Mouse (Mus musculus) embryonic facial prominence, embryonic 14.5 days (tissue): ENCODE results near the gene Atp13a3. TPM values are rescaled to one million over a fixed set of nuclear protein-coding genes. Genes with fewer than 3 reads are reported as not detected.
A peak's percentile ranks its signal among the peaks of the same experiment; 100 is the strongest.

Source experiments
- ATAC-seq: fragments of 200-750 bp; cut with Nextera tagmentation; 2 replicates; pipeline ENCODE4 v1.8.0; 2017; ENCODE audit warnings: low read depth, moderate number of reproducible peaks, moderate TSS enrichment
- DNase-seq: peaks from one replicate; pipeline ENCODE4 v3.0.0-alpha.2; 2015; ENCODE audit warnings: low spot score
- H3K27ac ChIP-seq: fragments of 300-500 bp; sonication (generic); replicated peaks from 2 replicates; pipeline ENCODE4 v1.5.1; 2014; ENCODE audit warnings: low read depth, mild to moderate bottlenecking, low read length, moderate library complexity
- H3K27me3 ChIP-seq: fragments of 300-500 bp; sonication (generic); replicated peaks from 2 replicates; pipeline ENCODE4 v1.6.1; 2014; ENCODE audit warnings: low read length; ENCODE audit not compliant: control insufficient read depth, insufficient read depth
- H3K36me3 ChIP-seq: fragments of 300-500 bp; sonication (generic); 2 replicates; pipeline ENCODE4 v1.6.1; 2014; ENCODE audit warnings: low read length, mixed read lengths; ENCODE audit not compliant: control insufficient read depth, insufficient read depth
- H3K4me1 ChIP-seq: fragments of 300-500 bp; sonication (generic); 2 replicates; pipeline ENCODE4 v1.6.1; 2014; ENCODE audit warnings: antibody characterized with exemption, low read length; ENCODE audit not compliant: control insufficient read depth, insufficient read depth
- H3K4me2 ChIP-seq: fragments of 300-500 bp; sonication (generic); 2 replicates; pipeline ENCODE4 v1.6.1; 2014; ENCODE audit warnings: low read depth, mild to moderate bottlenecking, low read length, moderate library complexity, mixed read lengths
- H3K4me3 ChIP-seq: fragments of 300-500 bp; sonication (generic); 2 replicates; pipeline ENCODE4 v1.5.1; 2014; ENCODE audit warnings: low read depth, mild to moderate bottlenecking, low read length
- H3K9ac ChIP-seq: fragments of 300-500 bp; sonication (generic); 2 replicates; pipeline ENCODE4 v1.6.1; 2014; ENCODE audit warnings: low read depth, mild to moderate bottlenecking, low read length, moderate library complexity, mixed read lengths
- H3K9me3 ChIP-seq: fragments of 300-500 bp; sonication (generic); 2 replicates; pipeline ENCODE4 v1.6.1; 2016; ENCODE audit warnings: low read length; ENCODE audit not compliant: control insufficient read depth
- WGBS: fragments of 180-500 bp; shearing (Covaris S2); extraction: QIAGEN DNeasy Blood & Tissue Kit; methylation state at CpG from one replicate; pipeline ENCODE4 v1.1.7; 2014; 5-methylcytosine and 5-hydroxymethylcytosine counted together
- polyA plus RNA-seq: library from polyadenylated mRNA; unstranded; fragments of >200 nt; fragmentation: Nextera tagmentation; extraction: Ambion mirVana; gene quantifications from 2 replicates; pipeline ENCODE4 v1.2.1, GENCODE M21; 2014

Gene Atp13a3
- polyA plus RNA-seq, 1 experiment from 2014 or later: 20.0 TPM

DNA sequence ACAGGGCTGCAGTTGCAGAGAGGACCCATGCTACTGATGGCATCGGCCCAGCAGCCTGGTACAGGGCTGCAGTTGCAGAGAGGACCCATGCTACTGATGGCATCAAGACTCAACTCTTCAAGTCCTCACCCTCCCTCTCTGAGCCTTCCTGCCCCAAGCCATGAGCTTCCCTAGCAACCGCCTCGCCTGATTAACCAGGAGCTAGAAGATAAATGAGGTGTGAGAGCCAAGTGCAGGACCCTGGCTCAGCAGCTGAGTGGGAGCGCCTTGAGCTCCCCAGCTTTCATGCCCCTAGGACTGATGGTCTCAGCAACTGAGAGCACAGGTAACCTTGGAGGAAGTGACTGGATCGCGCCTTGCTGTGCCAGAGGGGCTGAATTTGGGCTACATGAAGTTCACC lies 115.3 kb downstream of the Atp13a3 start:
- Histone ChIP-seq H3K9ac (no peak overlapping the region), H3K36me3 (no peaks in the 10 kb centered on the region), H3K27me3 (no peaks in the 10 kb centered on the region), H3K4me3 (no peak overlapping the region), H3K4me2 (no peak overlapping the region), H3K9me3 (no peaks in the 10 kb centered on the region), H3K4me1 (no peaks in the 10 kb centered on the region), H3K27ac (no peak overlapping the region)
- WGBS: 77% methylated on average over 6 of the region's 6 CpGs
- DNase-seq (no peak), ATAC-seq (no peak)

DNA sequence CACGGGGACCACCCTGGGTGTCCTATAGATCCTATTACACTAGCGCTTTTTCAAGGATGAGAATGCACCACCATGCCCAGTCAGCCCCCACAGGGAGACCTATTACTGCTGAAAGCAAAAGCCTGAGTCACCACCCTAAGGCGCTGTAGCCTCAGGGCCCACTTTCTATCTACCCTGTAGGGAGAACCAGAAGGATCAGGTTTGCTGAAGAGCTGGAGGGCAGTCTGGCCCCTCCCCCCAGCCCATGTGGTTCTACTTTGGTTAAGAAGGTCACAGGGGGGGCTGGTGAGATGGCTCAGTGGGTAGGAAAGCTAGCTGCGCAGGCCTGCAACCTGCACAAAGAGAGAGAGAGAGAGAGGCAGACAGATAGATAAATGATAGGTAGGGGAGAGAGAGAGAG lies 120.1 kb downstream of the Atp13a3 start:
- Histone ChIP-seq H3K27me3 (peaks cover 23% of the 10 kb centered on the region), H3K36me3 (no peaks in the 10 kb centered on the region), H3K9ac (no peak overlapping the region), H3K4me3 (no peak overlapping the region), H3K9me3 (no peaks in the 10 kb centered on the region), H3K27ac (no peak overlapping the region), H3K4me2 (no peak overlapping the region), H3K4me1 (peaks cover 26% of the 10 kb centered on the region)
- ATAC-seq (no peak), DNase-seq (no peak)
- 35% methylated on average over 4 of the region's 4 CpGs for WGBS

DNA sequence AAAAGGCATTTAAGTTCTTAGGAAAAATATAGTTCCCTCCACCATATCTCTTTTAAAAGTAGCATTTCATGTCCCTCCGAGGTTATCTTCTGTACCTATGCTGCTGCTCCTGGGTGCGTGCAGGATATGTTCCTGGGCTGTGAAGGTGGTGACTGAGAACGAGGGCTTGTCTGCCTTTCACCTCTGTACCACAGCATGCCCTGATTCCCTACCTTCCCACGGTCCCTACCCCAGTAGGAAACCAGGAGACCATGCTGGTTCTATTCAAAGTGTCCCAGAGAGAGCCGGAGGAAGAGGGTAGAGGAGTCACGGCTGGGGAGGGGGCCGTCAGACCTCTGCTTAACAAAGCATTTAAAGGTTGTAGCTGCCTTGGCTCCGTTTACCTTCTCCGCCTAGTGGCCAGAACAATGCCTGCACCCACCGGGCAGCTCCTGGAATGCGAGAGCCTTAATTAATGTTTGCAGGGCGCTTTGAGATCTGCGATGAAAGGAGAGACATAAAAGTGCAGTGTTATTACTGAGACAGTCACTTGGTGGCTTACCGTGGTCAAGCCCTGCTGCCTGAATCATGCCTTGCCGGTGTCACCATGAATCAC lies 121.9 kb downstream of the Atp13a3 start:
- H3K36me3 ChIP-seq: no peaks in the 10 kb centered on the region
- DNase-seq (peak; percentile 48), ATAC-seq (peak; percentile 31; the same call in 1 of the 2 replicates)
- peak overlapping the region; percentile 14; the same call in 1 of the 2 replicates for H3K9ac ChIP-seq
- H3K27me3 ChIP-seq: peaks cover 23% of the 10 kb centered on the region
- H3K27ac ChIP-seq: no peak overlapping the region
- H3K9me3 ChIP-seq: no peaks in the 10 kb centered on the region
- H3K4me2 ChIP-seq: peak overlapping the region; percentile 44
- 2% methylated on average over 15 of the region's 15 CpGs for WGBS
- peaks cover 32% of the 10 kb centered on the region for H3K4me1 ChIP-seq
- H3K4me3 ChIP-seq: peak overlapping the region; percentile 16; the same call in 1 of the 2 replicates

DNA sequence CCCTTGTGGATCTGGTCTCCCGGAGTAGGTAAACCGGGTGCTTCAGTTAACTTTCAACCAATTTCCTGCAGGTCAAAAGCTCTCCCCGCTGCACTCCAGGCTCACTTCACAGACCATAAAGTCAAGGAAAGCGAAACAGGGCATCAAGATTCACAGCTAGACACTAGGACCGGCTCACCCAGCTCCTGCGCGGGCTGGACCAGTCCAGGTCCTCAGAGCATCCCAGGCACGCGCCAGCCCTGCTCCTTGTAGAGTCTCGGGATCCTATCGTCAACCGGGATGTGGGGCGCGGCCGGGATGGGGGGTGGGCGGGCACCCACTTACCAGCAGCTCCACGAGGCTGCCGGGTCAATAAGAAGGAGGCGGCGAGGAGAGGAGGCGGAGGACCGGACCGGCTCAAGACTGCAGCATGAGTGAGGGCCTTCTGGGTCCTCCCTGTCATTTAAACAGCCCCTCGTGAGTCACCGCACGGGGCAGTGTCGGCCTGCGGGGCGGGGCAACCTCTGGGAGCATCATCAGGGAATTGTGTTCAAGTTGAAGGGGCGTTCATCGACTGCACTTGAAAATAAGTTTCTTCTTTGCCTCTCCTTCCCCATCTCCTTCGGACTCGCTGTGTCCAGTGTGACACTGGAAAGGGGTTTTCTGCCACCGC lies 122.8 kb downstream of the Atp13a3 start, which contains the start of gene Lrrc15:
Lrrc15 (minus strand) TSS at position 413 of the 652 bp plus-strand sequence.
- Histone ChIP-seq H3K4me3 (peak within 1 kb of the TSS; percentile 30), H3K4me2 (peak within 1 kb of the TSS; percentile 56), H3K36me3 (no peaks in the 10 kb centered on the region), H3K9me3 (no peaks in the 10 kb centered on the region), H3K4me1 (peaks cover 37% of the 10 kb centered on the region), H3K27me3 (peaks cover 23% of the 10 kb centered on the region), H3K27ac (no peak within 1 kb of the TSS), H3K9ac (peak within 1 kb of the TSS; percentile 14; the same call in 1 of the 2 replicates)
- WGBS: 10% methylated on average over 31 of the region's 34 CpGs
- ATAC-seq (no peak), DNase-seq (no peak)

DNA sequence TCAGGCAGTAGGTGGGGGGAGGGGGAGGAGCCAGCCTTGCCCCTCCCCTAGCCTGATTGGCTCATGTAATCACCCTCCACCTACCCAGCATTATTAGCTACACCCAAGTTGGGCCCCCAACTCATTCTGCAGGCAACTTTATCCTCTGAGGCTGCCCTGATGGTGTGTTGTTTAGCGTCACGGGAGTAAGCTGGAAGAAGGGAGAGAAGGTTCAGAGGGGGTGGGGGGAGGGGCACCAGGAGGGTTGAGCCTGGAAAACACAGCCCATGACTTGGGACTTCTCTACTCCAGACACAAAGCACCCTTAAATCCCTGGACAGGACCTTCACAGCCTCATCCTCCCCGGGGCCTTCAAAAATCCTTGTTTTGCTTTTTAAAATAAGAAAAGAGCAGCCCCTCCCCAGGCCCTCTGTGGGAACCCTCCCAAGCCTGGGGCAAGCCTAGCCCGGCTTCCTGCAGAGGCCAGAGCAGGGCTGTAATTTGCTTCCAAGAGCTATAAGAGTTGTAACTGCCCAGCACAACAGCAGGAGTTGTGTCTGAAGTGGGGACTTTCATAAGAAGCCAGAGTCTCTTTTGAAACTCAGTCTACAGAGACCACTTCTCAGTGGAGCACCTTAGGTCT lies 125.0 kb downstream of the Atp13a3 start:
- 4% methylated on average over 4 of the region's 4 CpGs for whole genome bisulfite sequencing
- Histone ChIP-seq H3K4me3 (no peak overlapping the region), H3K4me1 (peaks cover 37% of the 10 kb centered on the region), H3K27ac (peak overlapping the region; percentile 44), H3K9ac (no peak overlapping the region), H3K9me3 (no peaks in the 10 kb centered on the region), H3K27me3 (peaks cover 23% of the 10 kb centered on the region), H3K36me3 (no peaks in the 10 kb centered on the region), H3K4me2 (0 out of 2 replicates have a peak overlapping the region, but pooled peaks have one; percentile 26)
- ATAC-seq: no peak
- DNase-seq: peak; percentile 43

DNA sequence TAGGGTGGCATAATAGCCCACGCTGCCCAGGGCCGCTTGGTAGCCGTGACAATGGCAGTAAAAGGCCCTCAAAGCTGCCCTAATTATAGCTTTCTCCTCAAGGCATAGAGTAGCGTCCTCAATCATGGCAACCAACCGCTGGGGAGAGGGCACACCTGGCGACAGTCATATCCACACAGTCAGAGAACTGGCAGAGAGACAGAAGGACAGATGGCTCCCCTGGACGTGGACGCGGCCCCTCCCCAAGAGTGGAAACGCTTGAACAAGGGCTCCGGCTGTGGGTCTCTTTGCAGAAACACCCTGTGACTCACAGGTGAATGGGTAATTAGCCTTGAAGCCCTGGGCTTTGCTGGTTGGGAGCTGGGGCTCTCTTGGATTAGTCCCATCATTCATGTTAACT lies 127.4 kb downstream of the Atp13a3 start:
- H3K9me3 ChIP-seq: no peaks in the 10 kb centered on the region
- no peaks in the 10 kb centered on the region for H3K36me3 ChIP-seq
- no peak for DNase-seq
- H3K9ac ChIP-seq: no peak overlapping the region
- WGBS: 79% methylated on average over 11 of the region's 11 CpGs
- peaks cover 36% of the 10 kb centered on the region for H3K4me1 ChIP-seq
- H3K4me3 ChIP-seq: no peak overlapping the region
- no peak overlapping the region for H3K27ac ChIP-seq
- peaks cover 11% of the 10 kb centered on the region for H3K27me3 ChIP-seq
- H3K4me2 ChIP-seq: no peak overlapping the region
- no peak for ATAC-seq

DNA sequence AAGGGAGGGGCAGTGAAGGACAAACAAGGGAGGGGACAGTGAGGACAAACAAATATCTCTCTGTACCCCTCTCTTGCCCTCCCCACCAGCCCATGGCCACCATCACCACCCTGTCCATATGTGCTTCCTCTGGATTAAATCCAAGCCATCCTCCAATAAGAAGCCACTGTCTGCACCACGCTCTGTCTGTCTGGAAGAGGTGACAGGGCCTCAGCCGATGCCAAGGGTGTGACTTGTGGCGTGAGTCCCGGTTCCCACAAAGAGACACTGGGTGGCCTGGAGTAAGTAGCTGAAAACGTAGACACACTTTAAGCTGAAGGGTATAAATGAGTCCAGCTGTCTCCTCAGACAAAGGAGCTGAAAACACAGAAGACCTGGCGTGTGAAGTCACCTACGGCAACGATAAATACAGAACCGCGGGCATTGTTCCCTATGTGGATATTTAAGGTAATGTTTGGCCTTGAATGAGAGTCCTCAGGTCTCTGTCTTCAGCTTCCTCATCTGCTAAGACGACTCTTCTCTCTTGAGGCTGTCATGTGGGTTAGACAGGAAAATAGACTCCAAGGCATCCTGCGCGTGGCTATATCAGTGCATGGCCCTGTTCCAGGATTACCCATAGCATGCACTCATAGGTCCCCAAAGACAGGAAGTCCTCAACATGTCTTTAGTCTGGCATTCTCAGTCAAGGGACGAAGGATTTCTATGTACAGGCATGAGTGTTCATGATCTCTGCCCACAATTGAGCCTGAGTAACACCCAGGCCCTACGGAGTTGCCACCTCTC lies 130.0 kb downstream of the Atp13a3 start:
- ATAC-seq: no peak
- DNase-seq: no peak

DNA sequence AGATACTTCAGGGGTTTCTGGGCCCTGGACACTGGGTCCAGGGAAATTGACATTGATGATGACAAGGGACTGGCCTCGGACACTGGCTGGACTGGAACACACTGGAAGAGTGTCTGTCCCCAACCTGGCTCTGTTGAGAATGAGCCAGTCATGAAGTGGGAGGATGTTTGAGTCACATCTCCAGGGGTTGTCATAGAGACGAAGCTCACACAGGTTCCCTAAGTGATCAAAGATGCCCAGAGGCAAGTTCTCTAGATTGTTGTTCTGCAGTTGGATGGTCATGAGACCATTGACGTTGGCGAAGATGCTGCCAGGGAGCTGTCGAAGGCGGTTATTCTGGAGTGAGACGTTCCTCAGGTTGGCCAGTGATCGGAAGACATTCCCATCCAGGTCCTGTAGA lies 132.7 kb downstream of the Atp13a3 start:
- Histone ChIP-seq H3K27me3 (no peaks in the 10 kb centered on the region), H3K4me1 (peaks cover 30% of the 10 kb centered on the region), H3K4me3 (no peak overlapping the region), H3K27ac (no peak overlapping the region), H3K9ac (no peak overlapping the region), H3K9me3 (no peaks in the 10 kb centered on the region), H3K36me3 (no peaks in the 10 kb centered on the region), H3K4me2 (no peak overlapping the region)
- DNase-seq (no peak), ATAC-seq (no peak)
- WGBS: 94% methylated on average over 8 of the region's 8 CpGs

More for the DNA sequence above, 130.0 kb downstream of the Atp13a3 start:
- 75% methylated on average over 15 of the region's 15 CpGs for WGBS
- Histone ChIP-seq H3K27me3 (no peaks in the 10 kb centered on the region), H3K36me3 (no peaks in the 10 kb centered on the region), H3K4me3 (no peak overlapping the region), H3K27ac (0 out of 2 replicates have a peak overlapping the region, but pooled peaks have one; percentile 4), H3K4me2 (no peak overlapping the region), H3K4me1 (peaks cover 40% of the 10 kb centered on the region), H3K9me3 (no peaks in the 10 kb centered on the region), H3K9ac (no peak overlapping the region)
